Mouse (Mus musculus) forebrain, postnatal 0 days (tissue): ENCODE measurements around the gene Tac4. TPM values are rescaled to one million over a fixed set of nuclear protein-coding genes. Genes with fewer than 3 reads are reported as not detected.

ENCODE experiments used
- ATAC-seq: fragments of 200-750 bp; cut with Nextera tagmentation; 2 replicates; pipeline ENCODE4 v1.8.0; 2017; ENCODE audit warnings: mild to moderate bottlenecking, moderate library complexity
- DNase-seq: peaks from one replicate; pipeline ENCODE4 v3.0.0-alpha.2; 2015
- H3K27ac ChIP-seq: fragments of 300-500 bp; sonication (generic); 2 replicates; pipeline ENCODE4 v1.5.1; 2014; ENCODE audit warnings: low read depth, mild to moderate bottlenecking, antibody characterized with exemption, low read length, moderate library complexity, mixed read lengths
- H3K27me3 ChIP-seq: fragments of 300-500 bp; sonication (generic); 2 replicates; pipeline ENCODE4 v1.6.1; 2014; ENCODE audit warnings: mild to moderate bottlenecking, low read length, mixed read lengths; ENCODE audit not compliant: insufficient read depth
- H3K36me3 ChIP-seq: fragments of 300-500 bp; sonication (generic); 2 replicates; pipeline ENCODE4 v1.6.1; 2014; ENCODE audit warnings: mild to moderate bottlenecking, moderate library complexity; ENCODE audit not compliant: insufficient read depth
- H3K4me1 ChIP-seq: fragments of 300-500 bp; sonication (generic); 2 replicates; pipeline ENCODE4 v1.6.1; 2014; ENCODE audit warnings: antibody characterized with exemption; ENCODE audit not compliant: insufficient read depth
- H3K4me2 ChIP-seq: fragments of 300-500 bp; sonication (generic); 2 replicates; pipeline ENCODE4 v1.6.1; 2014; ENCODE audit warnings: low read depth, mild to moderate bottlenecking, moderate library complexity
- H3K4me3 ChIP-seq: fragments of 300-500 bp; sonication (generic); 2 replicates; pipeline ENCODE4 v1.5.1; 2014; ENCODE audit warnings: low read depth, low read length, mixed read lengths
- H3K9ac ChIP-seq: fragments of 300-500 bp; sonication (generic); 2 replicates; pipeline ENCODE4 v1.6.1; 2014; ENCODE audit warnings: mild to moderate bottlenecking
- H3K9me3 ChIP-seq: fragments of 300-500 bp; sonication (generic); 2 replicates; pipeline ENCODE4 v1.6.1; 2016; ENCODE audit warnings: low read length
- CTCF ChIP-seq: sonication (generic); IDR thresholded peaks from 2 replicates; pipeline ENCODE4 v1.5.1; 2016; ENCODE audit warnings: antibody characterized with exemption, control low read depth, low read depth
- WGBS: fragments of 180-500 bp; shearing (Covaris S2); extraction: QIAGEN DNeasy Blood & Tissue Kit; methylation state at CpG from one replicate; pipeline ENCODE4 v1.1.7; 2014; 5-methylcytosine and 5-hydroxymethylcytosine counted together
- polyA plus RNA-seq: library from polyadenylated mRNA; unstranded; fragments of >200 nt; fragmentation: Nextera tagmentation; extraction: Ambion mirVana; gene quantifications from 2 replicates; pipeline ENCODE4 v1.2.1, GENCODE M21; 2015
- total RNA-seq: library from RNA; depleted of rRNA; stranded (reverse); fragments of >200 nt; gene quantifications from 2 replicates; pipeline ENCODE4 v1.2.3, GENCODE M21; 2014

Tac4 gene
- total and polyA plus RNA-seq, 2 experiments from 2014 or later: not detected

- H3K9ac ChIP-seq: no peak overlapping the region
- WGBS: 82% methylated on average over 5 of the region's 5 CpGs
- no peak overlapping the region for H3K4me3 ChIP-seq
- ATAC-seq: no peak
- no peak for TF ChIP-seq CTCF
- no peak overlapping the region for H3K4me2 ChIP-seq
- no peak overlapping the region for H3K27ac ChIP-seq
- no peaks in the 10 kb centered on the region for H3K27me3 ChIP-seq
- peaks cover 83% of the 10 kb centered on the region for H3K36me3 ChIP-seq
- H3K9me3 ChIP-seq: no peaks in the 10 kb centered on the region
- H3K4me1 ChIP-seq: no peaks in the 10 kb centered on the region
- no peak for DNase-seq
Measured at GRCm38 (mm10) chr11:95273661-95274060, 12.3 kb downstream of the Tac4 start.

GRCm38 (mm10) chr11:95274613-95275012, 13.3 kb downstream of the Tac4 start:
- Histone ChIP-seq H3K9ac (no peak overlapping the region), H3K4me1 (no peaks in the 10 kb centered on the region), H3K4me3 (no peak overlapping the region), H3K9me3 (no peaks in the 10 kb centered on the region), H3K27ac (no peak overlapping the region), H3K36me3 (peaks cover 90% of the 10 kb centered on the region), H3K4me2 (no peak overlapping the region), H3K27me3 (no peaks in the 10 kb centered on the region)
- no peak for TF ChIP-seq CTCF
- no peak for ATAC-seq
- no peak for DNase-seq
- WGBS: 84% methylated on average over 3 of the region's 3 CpGs

- H3K4me3 ChIP-seq: no peak overlapping the region
- no peak for TF ChIP-seq CTCF
- H3K36me3 ChIP-seq: peaks cover 94% of the 10 kb centered on the region
- 93% methylated on average over 6 of the region's 6 CpGs for WGBS
- no peak for ATAC-seq
- H3K4me1 ChIP-seq: no peaks in the 10 kb centered on the region
- H3K4me2 ChIP-seq: no peak overlapping the region
- no peaks in the 10 kb centered on the region for H3K9me3 ChIP-seq
- H3K27ac ChIP-seq: no peak overlapping the region
- DNase-seq: no peak
- no peaks in the 10 kb centered on the region for H3K27me3 ChIP-seq
- no peak overlapping the region for H3K9ac ChIP-seq
Measured at GRCm38 (mm10) chr11:95276056-95276455, 14.7 kb downstream of the Tac4 start.

GRCm38 (mm10) chr11:95279061-95279659, 17.8 kb downstream of the Tac4 start:
- Histone ChIP-seq H3K27me3 (no peaks in the 10 kb centered on the region), H3K9ac (no peak overlapping the region), H3K4me3 (no peak overlapping the region), H3K4me2 (no peak overlapping the region), H3K4me1 (no peaks in the 10 kb centered on the region), H3K9me3 (no peaks in the 10 kb centered on the region), H3K36me3 (peaks cover 89% of the 10 kb centered on the region), H3K27ac (no peak overlapping the region)
- WGBS: 91% methylated on average over 4 of the region's 4 CpGs
- peak; percentile 39 for TF ChIP-seq CTCF
- ATAC-seq (no peak), DNase-seq (no peak)

- 77% methylated on average over 5 of the region's 5 CpGs for WGBS
- peaks cover 88% of the 10 kb centered on the region for H3K36me3 ChIP-seq
- DNase-seq: no peak
Measured at GRCm38 (mm10) chr11:95282331-95282730, 21.0 kb downstream of the Tac4 start.

GRCm38 (mm10) chr11:95291998-95292397, 30.7 kb downstream of the Tac4 start:
- WGBS: 78% methylated on average over 4 of the region's 4 CpGs
- no peak for ATAC-seq
- no peaks in the 10 kb centered on the region for H3K4me1 ChIP-seq
- DNase-seq: no peak
- no peak overlapping the region for H3K27ac ChIP-seq
- no peak overlapping the region for H3K4me2 ChIP-seq
- H3K36me3 ChIP-seq: peaks cover 58% of the 10 kb centered on the region
- H3K27me3 ChIP-seq: no peaks in the 10 kb centered on the region
- no peak for TF ChIP-seq CTCF
- H3K4me3 ChIP-seq: no peak overlapping the region
- no peak overlapping the region for H3K9ac ChIP-seq
- H3K9me3 ChIP-seq: no peaks in the 10 kb centered on the region

More at GRCm38 (mm10) chr11:95282331-95282730, 21.0 kb downstream of the Tac4 start:
- no peak for ATAC-seq
- Histone ChIP-seq H3K4me1 (no peaks in the 10 kb centered on the region), H3K9me3 (no peaks in the 10 kb centered on the region), H3K27me3 (no peaks in the 10 kb centered on the region), H3K27ac (no peak overlapping the region), H3K4me3 (no peak overlapping the region), H3K4me2 (no peak overlapping the region), H3K9ac (no peak overlapping the region)
- TF ChIP-seq CTCF: no peak

GRCm38 (mm10) chr11:95293017-95293624, 31.8 kb downstream of the Tac4 start:
- Histone ChIP-seq H3K9me3 (no peaks in the 10 kb centered on the region), H3K4me2 (no peak overlapping the region), H3K27me3 (no peaks in the 10 kb centered on the region), H3K4me3 (no peak overlapping the region), H3K9ac (no peak overlapping the region), H3K27ac (no peak overlapping the region), H3K4me1 (no peaks in the 10 kb centered on the region), H3K36me3 (peaks cover 55% of the 10 kb centered on the region)
- DNase-seq (no peak), ATAC-seq (no peak)
- 88% methylated on average over 8 of the region's 8 CpGs for WGBS
- no peak for TF ChIP-seq CTCF
